Mouse (Mus musculus): ENCODE data around the gene Ddr2.
"Not testable (repeated sequence)": the region's sequence is repeated elsewhere in the genome, so short reads cannot be mapped to it uniquely, and the experiment has no call there.

Gene Ddr2

GRCm38 (mm10) chr1:170034961-170035360, 75.6 kb downstream of the Ddr2 start:
- DNase-seq = no peak

GRCm38 (mm10) chr1:170031656-170032055, 78.9 kb downstream of the Ddr2 start:
- no peak for DNase-seq

- no peak for DNase-seq
Measured at GRCm38 (mm10) chr1:170014784-170015183, 95.8 kb downstream of the Ddr2 start.

GRCm38 (mm10) chr1:170010716-170011505, 99.7 kb downstream of the Ddr2 start:
- DNase-seq = no peak

GRCm38 (mm10) chr1:170009296-170009695, 101.3 kb downstream of the Ddr2 start:
- no peak for DNase-seq

GRCm38 (mm10) chr1:170008432-170009220, 101.9 kb downstream of the Ddr2 start:
- no peak for DNase-seq

GRCm38 (mm10) chr1:170006516-170006915, 104.0 kb downstream of the Ddr2 start:
- DNase-seq = no peak

GRCm38 (mm10) chr1:170005297-170005696, 105.3 kb downstream of the Ddr2 start:
- DNase-seq = no peak

GRCm38 (mm10) chr1:169993901-169994300, 116.7 kb downstream of the Ddr2 start:
- DNase-seq = not testable (repeated sequence)

GRCm38 (mm10) chr1:169986166-169986565, 124.4 kb downstream of the Ddr2 start:
- DNase-seq = no peak

GRCm38 (mm10) chr1:169977621-169978020, 132.9 kb downstream of the Ddr2 start:
- DNase-seq = no peak

- no peak for DNase-seq
Measured at GRCm38 (mm10) chr1:169971998-169972397, 138.6 kb downstream of the Ddr2 start.

GRCm38 (mm10) chr1:169970936-169971335, 139.6 kb downstream of the Ddr2 start:
- no peak for DNase-seq

- no peak for DNase-seq
Measured at GRCm38 (mm10) chr1:169969516-169969886, 141.1 kb downstream of the Ddr2 start.

GRCm38 (mm10) chr1:169968792-169969515, 141.6 kb downstream of the Ddr2 start, which contains the start of gene Hsd17b7:
TSS of gene Hsd17b7 (minus strand) at chr1:169969241.
- peak; percentile 98 for DNase-seq

GRCm38 (mm10) chr1:169953106-169953505, 157.5 kb downstream of the Ddr2 start:
- no peak for DNase-seq

- DNase-seq = no peak
Measured at GRCm38 (mm10) chr1:169952636-169953035, 157.9 kb downstream of the Ddr2 start.

- DNase-seq = no peak
Measured at GRCm38 (mm10) chr1:169951561-169951960, 159.0 kb downstream of the Ddr2 start.

- no peak for DNase-seq
Measured at GRCm38 (mm10) chr1:169950651-169951050, 159.9 kb downstream of the Ddr2 start.

- no peak for DNase-seq
Measured at GRCm38 (mm10) chr1:169949981-169950380, 160.6 kb downstream of the Ddr2 start.

GRCm38 (mm10) chr1:169948866-169949265, 161.7 kb downstream of the Ddr2 start:
- no peak for DNase-seq

- no peak for DNase-seq
Measured at GRCm38 (mm10) chr1:169948280-169948679, 162.3 kb downstream of the Ddr2 start.

GRCm38 (mm10) chr1:169947654-169948053, 162.9 kb downstream of the Ddr2 start:
- DNase-seq = no peak
